Mouse (Mus musculus) kidney, postnatal 0 days (tissue): ENCODE measurements at regions not wholly inside any gene's neighbourhood (a gene's known extent, or its start where the extent isn't known, plus 50 kb on each side); places are given as distances from the start of the nearest gene placed in this dataset.

Experiments
- ATAC-seq: fragments of 200-750 bp; cut with Nextera tagmentation; replicated peaks from 2 replicates; pipeline ENCODE4 v1.8.0; 2017; ENCODE audit warnings: low read depth, moderate number of reproducible peaks, moderate TSS enrichment, moderate library complexity; ENCODE audit not compliant: low FRiP score
- DNase-seq: peaks from one replicate; pipeline ENCODE4 v3.0.0-alpha.2; 2016; ENCODE audit warnings: low spot score
- H3K27ac ChIP-seq: fragments of 300-500 bp; sonication (generic); 2 replicates; pipeline ENCODE4 v1.5.1; 2014; ENCODE audit warnings: mild to moderate bottlenecking
- H3K27me3 ChIP-seq: fragments of 300-500 bp; sonication (generic); 2 replicates; pipeline ENCODE4 v1.6.1; 2014; ENCODE audit warnings: low read length, mixed read lengths; ENCODE audit not compliant: insufficient read depth
- H3K36me3 ChIP-seq: fragments of 300-500 bp; sonication (generic); 2 replicates; pipeline ENCODE4 v1.6.1; 2014; ENCODE audit warnings: low read length, mixed read lengths; ENCODE audit not compliant: insufficient read depth
- H3K4me1 ChIP-seq: fragments of 300-500 bp; sonication (generic); replicated peaks from 2 replicates; pipeline ENCODE4 v1.6.1; 2014; ENCODE audit warnings: antibody characterized with exemption, low read length, mixed read lengths; ENCODE audit not compliant: insufficient read depth
- H3K4me2 ChIP-seq: fragments of 300-500 bp; sonication (generic); 2 replicates; pipeline ENCODE4 v1.6.1; 2014; ENCODE audit warnings: mild to moderate bottlenecking, low read length, moderate library complexity, mixed read lengths
- H3K4me3 ChIP-seq: fragments of 300-500 bp; sonication (generic); replicated peaks from 2 replicates; pipeline ENCODE4 v1.5.1; 2014; ENCODE audit warnings: low read depth, low read length
- H3K9ac ChIP-seq: fragments of 300-500 bp; sonication (generic); 2 replicates; pipeline ENCODE4 v1.6.1; 2014; ENCODE audit warnings: low read depth, low read length
- H3K9me3 ChIP-seq: fragments of 300-500 bp; sonication (generic); replicated peaks from 2 replicates; pipeline ENCODE4 v1.6.1; 2016; ENCODE audit warnings: low read length, inconsistent platforms, mixed read lengths
- CTCF ChIP-seq: IDR thresholded peaks from 2 replicates; pipeline ENCODE4 v1.5.1; 2016; ENCODE audit warnings: antibody characterized with exemption, low read depth, mild to moderate bottlenecking, moderate library complexity
- WGBS: fragments of 180-500 bp; shearing (Covaris S2); extraction: QIAGEN DNeasy Blood & Tissue Kit; methylation state at CpG from one replicate; pipeline ENCODE4 v1.1.7; 2014; 5-methylcytosine and 5-hydroxymethylcytosine counted together

- DNase-seq (no peak), ATAC-seq (no peak)
- Histone ChIP-seq H3K4me1 (no peaks in the 10 kb centered on the region), H3K27ac (no peak overlapping the region), H3K27me3 (no peaks in the 10 kb centered on the region), H3K4me2 (no peak overlapping the region), H3K9me3 (no peaks in the 10 kb centered on the region), H3K36me3 (no peaks in the 10 kb centered on the region), H3K4me3 (no peak overlapping the region), H3K9ac (no peak overlapping the region)
- TF ChIP-seq CTCF: no peak
- WGBS: 56% methylated on average over 1 of the region's 1 CpGs
These were observed 498.8 kb upstream of the Tbx3 start for GRCm38 (mm10) chr5:119171626-119172025.

- H3K27me3 ChIP-seq: no peaks in the 10 kb centered on the region
- peak; percentile 43 for DNase-seq
- H3K9me3 ChIP-seq: no peaks in the 10 kb centered on the region
- H3K9ac ChIP-seq: no peak overlapping the region
- H3K36me3 ChIP-seq: no peaks in the 10 kb centered on the region
- no peak overlapping the region for H3K4me3 ChIP-seq
- H3K4me1 ChIP-seq: 0 out of 2 replicates have a peak, but pooled peaks cover 4% of the 10 kb centered on the region
- no peak overlapping the region for H3K27ac ChIP-seq
- 13% methylated on average over 9 of the region's 9 CpGs for WGBS
- ATAC-seq: 0 out of 2 replicates have a peak, but pooled peaks have one; percentile 49
- H3K4me2 ChIP-seq: no peak overlapping the region
- TF ChIP-seq CTCF: no peak
These were observed 491.7 kb upstream of the Tbx3 start for GRCm38 (mm10) chr5:119178805-119179204.

- no peak for TF ChIP-seq CTCF
These were observed 486.9 kb upstream of the Tbx3 start for GRCm38 (mm10) chr5:119183545-119184047.

GRCm38 (mm10) chr5:119186611-119187010 lies 483.9 kb upstream of the Tbx3 start:
- WGBS: 62% methylated on average over 3 of the region's 3 CpGs
- ATAC-seq: no peak
- H3K27me3 ChIP-seq: no peaks in the 10 kb centered on the region

More at GRCm38 (mm10) chr5:119183545-119184047, 486.9 kb upstream of the Tbx3 start:
- 16% methylated on average over 5 of the region's 5 CpGs for WGBS
- Histone ChIP-seq H3K36me3 (no peaks in the 10 kb centered on the region), H3K27ac (no peak overlapping the region), H3K9ac (no peak overlapping the region), H3K9me3 (no peaks in the 10 kb centered on the region), H3K27me3 (no peaks in the 10 kb centered on the region), H3K4me3 (no peak overlapping the region), H3K4me2 (no peak overlapping the region), H3K4me1 (no peaks in the 10 kb centered on the region)
- ATAC-seq (no peak), DNase-seq (peak; percentile 70)

GRCm38 (mm10) chr5:119188476-119188875 lies 482.0 kb upstream of the Tbx3 start:
- H3K36me3 ChIP-seq: no peaks in the 10 kb centered on the region
- no peaks in the 10 kb centered on the region for H3K27me3 ChIP-seq
- no peak for TF ChIP-seq CTCF
- no peak for ATAC-seq
- no peak overlapping the region for H3K4me2 ChIP-seq
- 28% methylated on average over 6 of the region's 6 CpGs for WGBS
- no peak overlapping the region for H3K4me3 ChIP-seq
- no peak overlapping the region for H3K27ac ChIP-seq
- no peaks in the 10 kb centered on the region for H3K9me3 ChIP-seq
- H3K4me1 ChIP-seq: no peaks in the 10 kb centered on the region
- DNase-seq: peak; percentile 61
- H3K9ac ChIP-seq: no peak overlapping the region

More at GRCm38 (mm10) chr5:119186611-119187010, 483.9 kb upstream of the Tbx3 start:
- Histone ChIP-seq H3K4me3 (no peak overlapping the region), H3K36me3 (no peaks in the 10 kb centered on the region), H3K9me3 (no peaks in the 10 kb centered on the region), H3K4me2 (no peak overlapping the region), H3K27ac (no peak overlapping the region), H3K4me1 (no peaks in the 10 kb centered on the region), H3K9ac (no peak overlapping the region)
- no peak for TF ChIP-seq CTCF
- peak; percentile 61 for DNase-seq

- no peaks in the 10 kb centered on the region for H3K4me1 ChIP-seq
- H3K4me2 ChIP-seq: no peak overlapping the region
- H3K9me3 ChIP-seq: no peaks in the 10 kb centered on the region
- ATAC-seq: no peak
- no peaks in the 10 kb centered on the region for H3K27me3 ChIP-seq
- WGBS: 47% methylated on average over 21 of the region's 21 CpGs
- H3K9ac ChIP-seq: no peak overlapping the region
- H3K4me3 ChIP-seq: no peak overlapping the region
- DNase-seq: peak; percentile 49
- H3K27ac ChIP-seq: no peak overlapping the region
- H3K36me3 ChIP-seq: no peaks in the 10 kb centered on the region
- TF ChIP-seq CTCF: no peak
These were observed 476.5 kb upstream of the Tbx3 start for GRCm38 (mm10) chr5:119193699-119194681.
